In genomic region chr12:87365676-87366075, GRCm38 (mm10) we compare ENCODE assay signal across 23 mouse cellular contexts. TPM values are rescaled to one million over a fixed set of nuclear protein-coding genes. Genes with fewer than 3 reads are reported as not detected.
DNase-seq lines count a peak whose midpoint lies in the region; ATAC-seq and TF ChIP-seq lines count a peak whose summit lies in the region.
"Had no signal": no experiment of that assay in that cellular context is flagged by ENCODE, and none has a peak within 500 bp of the region (broad histone marks: within the 10 kb centered on the region; RNA-seq: fewer than 3 reads in every experiment).

No protein-coding gene starts in this region.

- peaks cover 4% of the 10 kb centered on the region for H3K36me3 ChIP-seq in hindbrain, embryonic 16.5 days (ENCODE audit: control insufficient read depth, insufficient read depth, low read length)
- no peaks in the 10 kb centered on the region for H3K36me3 ChIP-seq in hindbrain, embryonic 11.5 days (ENCODE audit: control insufficient read depth, insufficient read depth, low read length)

- WGBS in hindbrain, embryonic 16.5 days: 81% methylated on average over 9 of the region's 9 CpGs
- 86% methylated on average over 9 of the region's 9 CpGs for WGBS in hindbrain, embryonic 11.5 days

- H3K9ac ChIP-seq in hindbrain, embryonic 16.5 days (ENCODE audit: low read depth, low read length): no peak overlapping the region
- no peak overlapping the region for H3K9ac ChIP-seq in hindbrain, embryonic 11.5 days (ENCODE audit: low read depth, low read length)
- H3K9ac ChIP-seq: embryonic facial prominence, embryonic 13.5 days; embryonic facial prominence, embryonic 15.5 days; forebrain, embryonic 13.5 days; forebrain, embryonic 15.5 days had no signal

- H3K4me3 ChIP-seq in hindbrain, embryonic 16.5 days (ENCODE audit: low read length): no peak overlapping the region
- H3K4me3 ChIP-seq in hindbrain, embryonic 11.5 days (ENCODE audit: low read depth, low read length): no peak overlapping the region
- no peak overlapping the region for H3K4me3 ChIP-seq in layer of hippocampus, adult 2 months
- H3K4me3 ChIP-seq: embryonic facial prominence, embryonic 13.5 days; embryonic facial prominence, embryonic 15.5 days; erythroblast, embryonic 14.5 days; forebrain, embryonic 10.5 days; forebrain, embryonic 13.5 days; forebrain, embryonic 15.5 days had no signal

- peak; percentile 90 for ATAC-seq in frontal cortex, adult (ENCODE audit: low TSS enrichment)
- peak; percentile 34; the same call in 1 of the 2 replicates for ATAC-seq in hindbrain, embryonic 16.5 days
- no peak for ATAC-seq in hindbrain, embryonic 11.5 days (ENCODE audit: low FRiP score)
- ATAC-seq: forebrain, embryonic 13.5 days; forebrain, embryonic 15.5 days had no signal

- H3K4me2 ChIP-seq in hindbrain, embryonic 16.5 days (ENCODE audit: low read length): no peak overlapping the region
- H3K4me2 ChIP-seq in hindbrain, embryonic 11.5 days (replicated peaks; ENCODE audit: low read depth, low read length): no peak overlapping the region
- H3K4me2 ChIP-seq: embryonic facial prominence, embryonic 13.5 days; embryonic facial prominence, embryonic 15.5 days; forebrain, embryonic 13.5 days; forebrain, embryonic 15.5 days had no signal

- no peak overlapping the region for H3K27ac ChIP-seq in hindbrain, embryonic 16.5 days (ENCODE audit: low read depth, low read length)
- H3K27ac ChIP-seq in hindbrain, embryonic 11.5 days (ENCODE audit: low read depth, low read length): no peak overlapping the region
- H3K27ac ChIP-seq in layer of hippocampus, adult 2 months: peak overlapping the region; percentile 32; the same call in 1 of the 2 replicates
- H3K27ac ChIP-seq: embryonic facial prominence, embryonic 13.5 days; embryonic facial prominence, embryonic 15.5 days; forebrain, embryonic 10.5 days; forebrain, embryonic 13.5 days; forebrain, embryonic 15.5 days had no signal

- H3K27me3 ChIP-seq in hindbrain, embryonic 16.5 days (replicated peaks; ENCODE audit: control insufficient read depth, insufficient read depth, low read length): no peaks in the 10 kb centered on the region
- H3K27me3 ChIP-seq in hindbrain, embryonic 11.5 days (ENCODE audit: control insufficient read depth, insufficient read depth, low read length): no peaks in the 10 kb centered on the region
- H3K27me3 ChIP-seq: embryonic facial prominence, embryonic 13.5 days; embryonic facial prominence, embryonic 15.5 days; forebrain, embryonic 13.5 days; forebrain, embryonic 15.5 days had no signal

- no peak for TF ChIP-seq CTCF in layer of hippocampus, adult 2 months (conservative IDR thresholded peaks at IDR 0.05)

- DNase-seq in frontal cortex, postnatal 14 days (ENCODE audit: low spot score in 2 of 2): no peak
- no peak for DNase-seq in hindbrain, embryonic 11.5 days (ENCODE audit: low spot score)
- DNase-seq in layer of hippocampus, adult 2 months (ENCODE audit: low spot score in 2 of 2): no peak
- no peak for DNase-seq in layer of hippocampus, adult 8-10 months (ENCODE audit: low spot score in 2 of 2)
- no peak for DNase-seq in adrenal gland, postnatal 14 days
- DNase-seq: adrenal gland, adult 2 months; adrenal gland, postnatal 10 days; adrenal gland, postnatal 36 days; cerebellum, adult 11 months; cerebellum, adult 18-20 months; cerebellum, adult 8-10 months; cerebellum, adult 9-11 months; cerebellum, postnatal 14 days; cerebellum, postnatal 36 days; embryo, embryonic 11 days had no signal

- no peaks in the 10 kb centered on the region for H3K4me1 ChIP-seq in hindbrain, embryonic 16.5 days (ENCODE audit: control insufficient read depth, insufficient read depth, low read depth, low read length)
- H3K4me1 ChIP-seq in hindbrain, embryonic 11.5 days (replicated peaks; ENCODE audit: control insufficient read depth, insufficient read depth, low read length): no peaks in the 10 kb centered on the region
- H3K4me1 ChIP-seq: embryonic facial prominence, embryonic 13.5 days; embryonic facial prominence, embryonic 15.5 days; forebrain, embryonic 10.5 days; forebrain, embryonic 13.5 days; forebrain, embryonic 15.5 days had no signal

- H3K9me3 ChIP-seq in hindbrain, embryonic 16.5 days (ENCODE audit: control insufficient read depth, low read length): no peaks in the 10 kb centered on the region
- H3K9me3 ChIP-seq in hindbrain, embryonic 11.5 days (ENCODE audit: control insufficient read depth, low read length): no peaks in the 10 kb centered on the region
- H3K9me3 ChIP-seq: embryonic facial prominence, embryonic 13.5 days; embryonic facial prominence, embryonic 15.5 days; forebrain, embryonic 10.5 days; forebrain, embryonic 13.5 days; forebrain, embryonic 15.5 days had no signal

RNA-seq across cellular contexts. Expression of gene Sptlc2, which starts 22.5 kb away (rescaled TPM):
- polyA plus RNA-seq in hindbrain, embryonic 16.5 days (2015; fragmentation: Nextera tagmentation; extraction: Ambion mirVana): 64.8 and 68.5 TPM in 2 replicates
- 62.4 and 63.7 TPM in 2 replicates for polyA plus RNA-seq in hindbrain, embryonic 11.5 days (2014; fragmentation: Nextera tagmentation; extraction: Ambion mirVana)
- 10 to 100 TPM; 26.0 to 33.8 TPM for total RNA-seq in layer of hippocampus, adult 2 months (2021)
- 10 to 100 TPM; 32.5 to 50.1 (median 37.4) TPM for total RNA-seq in layer of hippocampus, adult 8-10 months (2022)
- total RNA-seq in adrenal gland, postnatal 14 days (2021): 174 and 200 TPM in 2 replicates
